Mouse (Mus musculus) hindbrain, embryonic 14.5 days (tissue): Measurements from ENCODE around the gene Dcst1. TPM values are rescaled to one million over a fixed set of nuclear protein-coding genes. Genes with fewer than 3 reads are reported as not detected.

Experiments used
- ATAC-seq: fragments of 200-750 bp; cut with Nextera tagmentation; 2 replicates; pipeline ENCODE4 v1.8.0; 2017; ENCODE audit warnings: moderate number of reproducible peaks, mild to moderate bottlenecking, moderate TSS enrichment, moderate library complexity; ENCODE audit not compliant: low FRiP score
- DNase-seq: peaks from one replicate; pipeline ENCODE4 v3.0.0-alpha.2; 2015; ENCODE audit warnings: low spot score
- H3K27ac ChIP-seq: fragments of 300-500 bp; sonication (generic); 2 replicates; pipeline ENCODE4 v1.5.1; 2014; ENCODE audit warnings: mild to moderate bottlenecking, moderate library complexity
- H3K27me3 ChIP-seq: fragments of 300-500 bp; sonication (generic); 2 replicates; pipeline ENCODE4 v1.6.1; 2014; ENCODE audit warnings: mild to moderate bottlenecking, low read length, mixed read lengths; ENCODE audit not compliant: control insufficient read depth, insufficient read depth
- H3K36me3 ChIP-seq: fragments of 300-500 bp; sonication (generic); replicated peaks from 2 replicates; pipeline ENCODE4 v1.6.1; 2014; ENCODE audit not compliant: control insufficient read depth, insufficient read depth
- H3K4me1 ChIP-seq: fragments of 300-500 bp; sonication (generic); replicated peaks from 2 replicates; pipeline ENCODE4 v1.6.1; 2014; ENCODE audit warnings: antibody characterized with exemption, low read length, mixed read lengths; ENCODE audit not compliant: control insufficient read depth, insufficient read depth
- H3K4me2 ChIP-seq: fragments of 300-500 bp; sonication (generic); replicated peaks from 2 replicates; pipeline ENCODE4 v1.6.1; 2014; ENCODE audit warnings: mild to moderate bottlenecking, moderate library complexity
- H3K4me3 ChIP-seq: fragments of 300-500 bp; sonication (generic); replicated peaks from 2 replicates; pipeline ENCODE4 v1.5.1; 2014; ENCODE audit warnings: mild to moderate bottlenecking, low read length
- H3K9ac ChIP-seq: fragments of 300-500 bp; sonication (generic); 2 replicates; pipeline ENCODE4 v1.6.1; 2014
- H3K9me3 ChIP-seq: fragments of 300-500 bp; sonication (generic); 2 replicates; pipeline ENCODE4 v1.6.1; 2016; ENCODE audit warnings: low read length; ENCODE audit not compliant: control insufficient read depth
- WGBS: fragments of 180-500 bp; shearing (Covaris S2); extraction: QIAGEN DNeasy Blood & Tissue Kit; methylation state at CpG from one replicate; pipeline ENCODE4 v1.1.7; 2014; 5-methylcytosine and 5-hydroxymethylcytosine counted together
- polyA plus RNA-seq: library from polyadenylated mRNA; unstranded; fragments of >200 nt; fragmentation: Nextera tagmentation; extraction: Ambion mirVana; gene quantifications from 2 replicates; pipeline ENCODE4 v1.2.1, GENCODE M21; 2014

Dcst1 gene
- polyA plus RNA-seq, result 0.43 and 1.1 TPM in 2 replicates

- H3K9ac ChIP-seq, result no peak within 1 kb of the TSS
- H3K4me3 ChIP-seq, result no peak within 1 kb of the TSS
- DNase-seq, result no peak
- no peak for ATAC-seq
- no peaks in the 10 kb centered on the region for H3K36me3 ChIP-seq
- no peaks in the 10 kb centered on the region for H3K27me3 ChIP-seq
- H3K9me3 ChIP-seq, result no peaks in the 10 kb centered on the region
- H3K4me1 ChIP-seq, result no peaks in the 10 kb centered on the region
- no peak within 1 kb of the TSS for H3K4me2 ChIP-seq
- WGBS, result 82% methylated on average over 11 of the region's 11 CpGs
- H3K27ac ChIP-seq, result no peak within 1 kb of the TSS
These were observed at the start of gene Dcst1 for GRCm38 (mm10) chr3:89365153-89365485. Gene Dcst1 (minus strand): TSS chr3:89365253.

- H3K4me1 ChIP-seq, result peaks cover 8% of the 10 kb centered on the region
- peaks cover 27% of the 10 kb centered on the region for H3K36me3 ChIP-seq
- ATAC-seq, result peak; percentile 99
- 6% methylated on average over 28 of the region's 28 CpGs for WGBS
- peak within 1 kb of the TSS; percentile 64 for H3K9ac ChIP-seq
- H3K4me3 ChIP-seq, result peak within 1 kb of the TSS; percentile 45
- peak within 1 kb of the TSS; percentile 80 for H3K4me2 ChIP-seq
- H3K9me3 ChIP-seq, result no peaks in the 10 kb centered on the region
- H3K27me3 ChIP-seq, result no peaks in the 10 kb centered on the region
- peak; percentile 100 for DNase-seq
- H3K27ac ChIP-seq, result peak within 1 kb of the TSS; percentile 75
These were observed 46.7 kb upstream of the Dcst1 start, which contains the start of gene Flad1 for GRCm38 (mm10) chr3:89411490-89412393. Gene Flad1 (minus strand): TSS chr3:89411870.

- DNase-seq (no peak), ATAC-seq (no peak)
- Histone ChIP-seq H3K27me3 (no peaks in the 10 kb centered on the region), H3K27ac (peak overlapping the region; percentile 75), H3K36me3 (peaks cover 29% of the 10 kb centered on the region), H3K4me2 (peak overlapping the region; percentile 80), H3K9ac (peak overlapping the region; percentile 64), H3K4me1 (peaks cover 8% of the 10 kb centered on the region), H3K9me3 (no peaks in the 10 kb centered on the region), H3K4me3 (peak overlapping the region; percentile 45)
- WGBS, result 81% methylated on average over 10 of the region's 10 CpGs
These were observed 45.8 kb upstream of the Dcst1 start for GRCm38 (mm10) chr3:89410864-89411263.

GRCm38 (mm10) chr3:89409701-89410100 is 44.6 kb upstream of the Dcst1 start:
- ATAC-seq, result no peak
- DNase-seq, result no peak
- Histone ChIP-seq H3K9ac (no peak overlapping the region), H3K27me3 (no peaks in the 10 kb centered on the region), H3K36me3 (peaks cover 29% of the 10 kb centered on the region), H3K4me3 (no peak overlapping the region), H3K9me3 (no peaks in the 10 kb centered on the region), H3K4me2 (no peak overlapping the region), H3K4me1 (peaks cover 8% of the 10 kb centered on the region), H3K27ac (no peak overlapping the region)
- over 99% methylated on average over 3 of the region's 3 CpGs for WGBS

- H3K36me3 ChIP-seq, result peaks cover 34% of the 10 kb centered on the region
- 62% methylated on average over 16 of the region's 16 CpGs for WGBS
These were observed 43.4 kb upstream of the Dcst1 start for GRCm38 (mm10) chr3:89408448-89408847.

GRCm38 (mm10) chr3:89406887-89407286 is 41.8 kb upstream of the Dcst1 start:
- Histone ChIP-seq H3K4me3 (no peak overlapping the region), H3K27me3 (no peaks in the 10 kb centered on the region), H3K9ac (no peak overlapping the region), H3K4me1 (peaks cover 8% of the 10 kb centered on the region), H3K4me2 (no peak overlapping the region), H3K27ac (no peak overlapping the region), H3K36me3 (peaks cover 50% of the 10 kb centered on the region), H3K9me3 (no peaks in the 10 kb centered on the region)
- no peak for ATAC-seq
- whole genome bisulfite sequencing, result 93% methylated on average over 6 of the region's 6 CpGs
- DNase-seq, result no peak

More at GRCm38 (mm10) chr3:89408448-89408847, 43.4 kb upstream of the Dcst1 start:
- H3K4me2 ChIP-seq, result no peak overlapping the region
- H3K4me1 ChIP-seq, result peaks cover 8% of the 10 kb centered on the region
- H3K27ac ChIP-seq, result no peak overlapping the region
- no peak overlapping the region for H3K9ac ChIP-seq
- H3K4me3 ChIP-seq, result no peak overlapping the region
- no peaks in the 10 kb centered on the region for H3K9me3 ChIP-seq
- DNase-seq (no peak), ATAC-seq (no peak)
- H3K27me3 ChIP-seq, result no peaks in the 10 kb centered on the region

- Histone ChIP-seq H3K4me3 (no peak within 1 kb of the TSS), H3K4me1 (no peaks in the 10 kb centered on the region), H3K9me3 (no peaks in the 10 kb centered on the region), H3K27me3 (no peaks in the 10 kb centered on the region), H3K4me2 (no peak within 1 kb of the TSS), H3K27ac (no peak within 1 kb of the TSS), H3K9ac (no peak within 1 kb of the TSS), H3K36me3 (peaks cover 58% of the 10 kb centered on the region)
- no peak for ATAC-seq
- no peak for DNase-seq
- WGBS, result 73% methylated on average over 5 of the region's 5 CpGs
These were observed 37.6 kb upstream of the Dcst1 start, which contains the start of gene Lenep for GRCm38 (mm10) chr3:89402693-89403092. Gene Lenep (minus strand): TSS chr3:89402793.

- Histone ChIP-seq H3K36me3 (peaks cover 51% of the 10 kb centered on the region), H3K4me3 (no peak overlapping the region)
- WGBS, result 90% methylated on average over 7 of the region's 7 CpGs
These were observed 36.3 kb upstream of the Dcst1 start for GRCm38 (mm10) chr3:89401329-89401728.

GRCm38 (mm10) chr3:89396654-89397005 is 31.6 kb upstream of the Dcst1 start:
- Histone ChIP-seq H3K9me3 (no peaks in the 10 kb centered on the region), H3K9ac (peak overlapping the region; percentile 41; the same call in 1 of the 2 replicates), H3K27ac (no peak overlapping the region), H3K27me3 (peaks cover 31% of the 10 kb centered on the region), H3K4me1 (peaks cover 35% of the 10 kb centered on the region), H3K36me3 (peaks cover 8% of the 10 kb centered on the region), H3K4me3 (peak overlapping the region; percentile 48), H3K4me2 (peak overlapping the region; percentile 100)
- no peak for ATAC-seq
- DNase-seq, result no peak
- WGBS, result 0% methylated on average over 4 of the region's 4 CpGs

More at GRCm38 (mm10) chr3:89401329-89401728, 36.3 kb upstream of the Dcst1 start:
- ATAC-seq (no peak), DNase-seq (no peak)
- Histone ChIP-seq H3K9me3 (no peaks in the 10 kb centered on the region), H3K27ac (no peak overlapping the region), H3K4me2 (no peak overlapping the region), H3K4me1 (0 out of 2 replicates have a peak, but pooled peaks cover 3% of the 10 kb centered on the region), H3K27me3 (no peaks in the 10 kb centered on the region), H3K9ac (no peak overlapping the region)
